Mouse (Mus musculus) 3134 (cell line): ENCODE data around the gene Tuba1a.
"Not testable (repeated sequence)": the region's sequence is repeated elsewhere in the genome, so short reads cannot be mapped to it uniquely, and the experiment has no call there.

Experiments used
- DNase-seq: peaks from one replicate; pipeline ENCODE4 v3.0.0-alpha.2; 2011; ENCODE audit warnings: low spot score; ENCODE audit not compliant: insufficient read length; ENCODE audit errors: extremely low read depth

Tuba1a gene

DNA sequence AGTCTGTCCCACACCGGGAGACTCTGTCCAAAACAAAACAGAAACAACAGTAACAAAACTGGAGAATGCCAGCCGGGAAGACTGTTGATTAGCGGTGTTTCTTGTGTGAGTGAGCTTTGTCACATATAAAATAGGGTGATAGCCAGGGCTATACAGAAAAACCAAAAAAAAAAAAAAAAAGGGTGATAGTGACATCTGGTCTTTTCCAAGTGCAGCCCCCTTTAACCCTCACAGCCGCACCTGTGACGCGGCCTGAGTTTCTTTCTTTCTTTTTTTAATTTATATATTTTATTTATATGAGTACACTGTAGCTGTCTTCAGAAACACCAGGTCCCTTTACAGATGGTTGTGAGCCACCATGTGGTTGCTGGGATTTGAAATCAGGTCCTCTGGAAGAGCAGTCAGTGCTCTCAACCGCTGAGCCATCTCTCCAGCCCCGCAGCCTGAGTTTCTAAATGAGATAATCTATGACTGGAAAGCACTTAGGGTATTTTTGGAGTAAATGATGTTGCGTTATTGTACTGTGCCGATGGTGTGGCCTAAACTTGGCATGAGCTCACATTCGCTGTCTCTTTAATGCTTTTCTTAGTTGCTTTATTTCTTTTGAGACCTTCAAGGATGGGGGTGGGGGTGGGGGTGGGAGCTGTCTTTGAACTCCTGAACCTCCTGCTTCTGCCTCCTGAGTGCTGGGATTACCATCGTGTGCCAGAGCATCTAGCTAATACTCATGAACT is 32.6 kb upstream of the Tuba1a start:
- DNase-seq, result no peak

DNA sequence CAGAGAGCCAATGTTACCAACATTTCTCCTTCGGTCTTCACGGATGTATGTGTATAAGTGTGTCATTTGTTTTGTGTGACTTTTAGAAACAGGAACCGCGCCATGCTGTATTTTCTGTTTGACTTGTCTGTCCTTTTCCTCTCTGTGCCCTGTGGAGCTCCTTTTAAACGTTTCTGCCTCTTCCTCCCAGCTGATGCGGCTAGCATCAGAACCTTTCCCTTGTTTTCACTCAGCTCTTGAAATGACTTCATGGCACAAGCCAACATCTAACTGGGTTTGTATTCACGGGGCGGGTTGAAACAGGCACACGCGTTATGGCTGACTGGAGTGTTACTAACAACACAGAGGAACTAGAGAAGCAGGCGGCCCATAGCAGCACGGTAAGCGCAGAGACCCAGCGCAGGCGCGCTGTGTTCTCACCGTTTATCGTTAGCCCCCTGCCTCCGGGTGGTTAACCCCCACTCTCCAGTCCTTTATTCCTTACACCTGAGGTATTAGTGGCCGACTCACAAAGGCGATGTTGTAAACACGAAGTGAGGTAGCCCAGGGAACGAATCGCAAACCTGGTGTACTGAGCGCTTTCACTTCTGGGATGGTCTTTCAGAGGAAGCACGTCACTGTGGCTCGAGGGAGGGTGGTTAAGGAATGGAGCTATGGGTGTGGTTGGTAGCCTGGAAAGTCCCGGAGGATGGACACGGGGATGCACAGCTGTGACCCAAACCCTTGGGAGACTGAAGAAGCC is 31.9 kb upstream of the Tuba1a start:
- DNase-seq, result peak; percentile 74

DNA sequence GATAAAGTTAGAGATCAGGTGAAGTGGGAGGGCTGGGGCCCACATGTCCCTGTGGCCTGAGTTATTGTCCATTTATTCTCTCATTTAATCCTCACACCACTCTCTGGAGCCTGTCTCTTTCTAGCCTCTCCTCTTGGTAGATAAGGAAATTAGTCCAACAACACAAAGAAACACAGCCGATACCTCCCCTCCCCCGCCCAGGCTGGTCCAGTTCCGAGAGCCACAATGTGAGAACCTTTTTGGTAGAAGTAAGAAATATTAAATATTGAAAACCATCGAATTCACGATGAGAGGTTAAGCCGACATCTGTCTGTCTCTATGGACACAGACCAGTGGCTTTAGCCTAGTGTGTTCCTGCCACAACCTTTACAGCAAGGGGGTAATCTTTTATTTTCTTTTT is 31.2 kb upstream of the Tuba1a start:
- no peak for DNase-seq

DNA sequence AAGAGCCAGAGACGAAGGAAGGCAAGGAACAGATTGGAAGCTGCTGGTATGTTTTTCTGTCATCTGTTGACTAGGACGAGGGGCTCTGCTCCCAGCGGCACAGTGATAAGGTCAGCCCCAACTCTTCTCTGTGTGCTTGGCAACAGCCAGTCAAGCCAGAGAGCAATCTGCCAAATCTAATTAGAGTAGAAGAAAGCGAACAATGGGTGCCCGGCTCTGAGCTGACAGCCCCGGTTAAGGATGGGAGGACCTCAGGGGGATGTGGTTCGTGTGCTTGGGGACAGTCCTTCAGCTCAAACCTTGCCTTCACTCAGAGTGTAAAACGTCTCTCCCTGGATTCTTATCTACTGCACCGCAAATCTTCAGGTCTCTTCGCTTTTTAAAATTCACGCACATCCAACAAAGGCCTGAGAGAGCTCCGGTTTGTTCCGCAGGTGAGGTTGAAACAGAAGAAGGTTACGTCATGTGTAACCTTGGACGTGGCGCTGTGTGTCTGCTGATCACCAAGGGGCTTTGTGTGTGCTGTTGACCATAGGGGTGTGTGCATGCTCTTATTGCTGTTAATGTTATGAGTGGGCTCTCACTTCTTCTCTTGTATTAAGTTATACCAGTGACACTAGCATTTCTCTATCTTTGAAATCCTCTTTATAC is 30.1 kb upstream of the Tuba1a start:
- DNase-seq, result no peak

DNA sequence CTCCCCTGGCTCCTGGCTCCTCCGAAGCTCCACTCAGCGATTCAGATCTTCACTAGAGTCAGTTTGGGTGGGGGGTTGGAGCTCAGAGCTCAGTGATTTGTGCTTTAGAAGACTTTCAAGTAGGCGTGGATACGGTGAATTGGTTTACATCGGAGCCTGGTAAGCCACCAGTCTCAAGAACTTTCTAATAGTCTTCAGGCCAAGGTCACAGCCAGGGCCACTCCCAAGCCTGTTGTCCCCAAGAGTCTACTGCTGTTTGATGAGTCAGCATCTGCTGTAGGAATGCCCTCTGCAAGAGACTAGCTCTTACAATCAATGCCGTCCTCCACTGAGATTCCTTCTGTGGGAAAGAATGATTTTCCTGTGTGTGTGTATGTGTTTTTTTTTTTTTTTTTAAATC is 28.6 kb upstream of the Tuba1a start:
- no peak for DNase-seq

DNA sequence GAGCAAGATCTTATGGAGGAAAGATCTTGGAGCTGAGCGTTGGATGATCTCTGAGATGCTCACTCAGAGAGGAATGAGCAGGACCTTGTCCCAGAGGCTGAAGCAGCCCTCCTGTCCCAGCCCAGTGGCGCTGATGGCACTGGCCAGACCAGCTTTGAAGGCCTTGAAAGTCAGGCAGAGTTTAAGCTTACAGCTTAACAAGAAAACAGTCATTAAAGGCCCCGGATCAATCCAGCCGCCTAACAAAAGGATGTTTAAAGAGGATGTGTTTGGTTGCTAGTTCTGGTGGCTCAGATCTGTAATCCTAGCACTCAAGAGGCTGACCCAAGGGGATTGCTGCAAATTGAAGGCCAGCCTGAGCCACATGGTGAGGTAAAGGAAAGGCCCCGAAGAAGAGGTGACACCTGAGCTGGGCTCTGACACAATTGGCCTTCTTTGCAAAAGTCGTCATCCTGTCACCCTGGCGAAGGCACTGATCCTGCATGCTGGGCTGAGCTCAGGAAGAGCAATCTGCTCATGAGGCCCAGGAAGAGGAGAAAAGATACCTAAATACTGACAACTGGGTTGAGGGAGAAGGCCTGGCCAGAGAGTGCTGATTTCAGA is 26.6 kb upstream of the Tuba1a start:
- no peak for DNase-seq

DNA sequence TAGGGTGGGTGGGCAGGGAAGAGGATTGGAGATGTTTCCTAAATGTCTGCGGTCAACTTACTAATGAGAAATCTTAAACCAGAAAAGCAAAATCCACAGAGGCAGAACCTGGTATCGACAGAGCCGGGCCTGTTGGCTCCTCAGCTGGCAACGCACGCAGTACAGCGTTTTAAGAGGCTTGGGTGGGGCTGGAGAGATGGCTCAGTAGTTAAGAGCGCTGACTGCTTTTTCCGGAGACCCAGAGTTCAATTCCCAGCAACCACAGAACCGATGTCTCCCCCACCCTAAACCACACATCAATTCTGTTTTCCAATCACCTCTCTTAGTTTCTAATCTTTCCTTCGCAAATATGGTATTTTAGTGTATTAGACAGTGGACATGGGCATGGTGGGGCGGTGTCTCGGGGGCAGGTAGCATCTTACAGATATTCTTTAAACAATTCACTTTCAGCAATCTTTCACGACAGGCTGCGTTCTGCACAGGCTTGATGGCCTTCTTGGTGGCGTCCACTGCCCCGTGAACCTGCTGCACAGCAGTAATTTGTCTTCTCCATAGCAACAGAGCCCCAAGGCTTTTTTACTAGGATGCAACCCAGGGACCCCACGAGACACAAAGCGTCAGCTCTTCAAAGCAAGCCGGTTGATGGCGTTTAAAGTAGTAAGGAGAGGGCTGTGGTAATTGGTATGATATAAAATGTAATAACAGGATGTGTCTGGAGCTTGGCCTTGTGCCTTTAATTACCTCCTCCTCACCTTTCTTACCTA is 25.1 kb upstream of the Tuba1a start:
- DNase-seq, result no peak

DNA sequence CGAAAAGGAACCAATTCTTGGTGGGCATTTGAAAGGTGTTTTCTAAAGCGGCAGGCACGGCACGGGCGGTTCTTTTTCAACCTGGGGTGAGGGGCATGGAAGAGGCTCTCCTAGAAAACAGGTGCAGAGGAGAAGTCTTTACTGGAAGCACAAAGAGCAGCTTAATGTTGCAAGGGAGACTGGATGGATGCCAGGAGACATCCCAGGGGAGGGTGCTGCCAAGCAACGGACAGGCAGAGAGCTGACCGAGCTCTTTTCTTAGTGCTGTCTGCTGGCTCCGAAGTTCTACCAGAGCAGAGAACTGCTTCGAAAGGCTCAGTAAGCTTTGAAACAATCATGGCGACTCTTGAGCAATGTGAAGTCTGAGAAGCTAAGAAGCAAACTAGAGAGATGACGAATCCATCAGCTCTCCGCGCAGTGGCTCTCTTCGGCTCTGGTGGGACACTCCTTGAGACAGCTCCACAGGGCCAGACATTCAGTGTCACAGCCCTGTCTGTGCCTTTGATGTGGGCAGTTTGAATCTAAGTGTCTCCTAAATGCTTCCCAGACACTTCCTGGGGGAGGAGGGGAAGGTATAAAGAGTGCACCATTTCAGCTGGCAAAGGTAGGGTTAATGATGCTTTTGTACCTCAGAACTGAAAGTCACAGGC is 24.4 kb upstream of the Tuba1a start:
- peak; percentile 59 for DNase-seq

DNA sequence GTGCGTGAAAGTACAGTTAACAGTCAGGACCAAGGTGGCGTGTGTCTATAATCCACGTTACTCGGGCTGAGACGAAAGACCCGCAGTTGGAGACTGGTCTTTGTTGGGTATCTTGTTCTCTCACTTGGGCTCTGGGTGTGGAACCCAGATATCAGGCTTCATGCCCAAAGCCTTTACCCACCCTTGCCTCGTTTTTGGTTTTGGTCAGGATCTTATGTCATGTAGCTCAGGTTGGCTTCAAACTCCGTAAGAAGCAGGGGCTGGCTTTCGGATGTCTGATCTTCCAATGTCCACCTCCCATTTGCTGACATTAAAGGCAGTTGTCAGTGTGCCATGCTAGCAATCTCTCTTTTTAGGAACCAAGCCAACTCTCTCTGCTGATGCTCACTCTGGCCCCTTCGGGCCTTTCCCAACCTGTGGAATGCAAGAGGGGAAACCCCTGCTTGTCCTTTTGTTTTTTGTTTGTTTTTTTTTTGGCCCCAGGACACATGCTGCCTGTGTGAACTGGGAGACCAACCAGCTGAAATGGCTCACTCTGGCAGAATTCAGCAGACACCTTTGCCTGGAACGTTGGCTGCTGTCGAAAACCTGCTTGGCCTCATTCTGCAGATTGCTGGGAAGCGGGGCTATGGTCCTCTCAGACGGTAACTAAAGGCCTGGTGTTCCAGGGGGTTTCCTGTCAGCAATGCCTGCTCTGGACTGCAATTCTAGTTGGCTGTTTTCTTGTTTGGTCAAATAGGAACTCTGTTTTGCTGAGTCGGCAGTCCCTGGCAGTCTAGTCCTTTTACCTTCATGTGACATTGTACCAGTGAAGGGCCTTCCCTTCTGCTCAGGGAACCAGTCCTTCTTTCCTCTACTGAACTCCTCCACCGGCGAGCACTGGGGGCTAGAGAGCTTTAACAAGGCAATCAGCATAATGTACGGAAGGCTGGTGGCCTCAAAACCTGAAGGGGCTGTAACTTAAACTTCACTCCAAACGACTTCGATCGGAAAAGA is 23.6 kb upstream of the Tuba1a start:
- DNase-seq, result no peak

DNA sequence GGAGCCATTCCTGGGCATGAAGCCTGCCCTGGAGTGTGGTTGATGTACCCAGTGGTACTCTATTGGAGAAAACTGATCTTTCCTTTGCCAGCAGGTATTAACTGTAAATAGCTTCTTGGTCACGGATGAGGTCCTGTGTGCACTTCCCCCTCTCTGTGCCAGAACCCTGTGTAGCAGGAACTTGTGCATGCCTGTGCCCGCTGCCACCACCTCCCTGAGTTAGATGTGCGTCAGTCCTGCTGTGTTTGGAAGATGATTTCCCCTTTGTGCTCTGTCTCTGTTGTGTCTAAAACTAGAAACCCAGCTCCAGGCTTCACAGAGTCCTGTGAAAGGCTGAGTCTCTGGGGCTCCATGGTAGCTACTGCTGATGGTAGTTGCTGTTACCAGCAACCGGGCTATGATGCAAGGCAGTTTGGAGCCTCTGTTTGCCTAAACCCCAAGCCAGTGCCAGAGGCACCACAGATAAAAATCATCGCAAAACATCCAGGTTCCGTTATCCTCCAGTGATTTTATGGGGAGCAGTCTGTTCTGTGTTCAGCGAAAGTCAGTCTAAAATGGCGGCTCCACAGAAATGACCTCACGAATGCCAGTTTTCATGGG is 19.6 kb upstream of the Tuba1a start:
- DNase-seq, result no peak

DNA sequence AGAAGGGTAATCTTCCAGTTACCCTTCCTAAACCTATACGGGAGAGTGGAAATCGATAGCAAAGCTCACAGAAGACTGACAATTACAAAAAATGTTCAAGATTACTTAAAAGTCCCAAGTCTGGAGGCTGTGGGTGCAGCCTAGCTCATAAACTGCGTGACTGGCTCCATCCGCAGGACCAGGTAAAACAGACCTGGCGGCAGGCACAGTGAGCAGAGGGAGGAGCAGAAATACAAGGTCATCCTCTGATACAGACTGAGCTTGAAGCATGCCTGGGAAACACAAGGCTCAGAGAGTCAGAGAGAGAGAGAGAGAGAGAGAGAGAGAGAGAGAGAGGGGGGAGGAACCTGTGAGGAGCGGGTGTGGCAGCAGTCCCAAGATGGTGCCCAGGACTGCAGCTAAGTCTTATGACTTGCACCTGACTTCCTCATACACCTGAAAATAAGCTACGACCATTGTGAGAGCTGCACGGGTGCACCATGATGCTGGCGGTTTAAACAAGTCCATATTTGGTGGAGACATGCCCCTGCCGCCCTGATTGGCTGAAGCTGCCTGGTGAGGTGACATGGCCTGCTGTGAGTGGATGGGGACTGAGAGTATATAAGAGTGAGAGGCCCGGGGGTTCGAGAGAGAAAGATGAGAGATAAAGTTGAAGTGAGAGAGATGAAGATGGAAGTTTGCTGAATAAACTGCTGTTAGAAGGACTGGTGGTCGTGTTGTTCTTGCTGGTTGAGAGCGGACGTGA is 18.2 kb upstream of the Tuba1a start:
- DNase-seq, result not testable (repeated sequence)

DNA sequence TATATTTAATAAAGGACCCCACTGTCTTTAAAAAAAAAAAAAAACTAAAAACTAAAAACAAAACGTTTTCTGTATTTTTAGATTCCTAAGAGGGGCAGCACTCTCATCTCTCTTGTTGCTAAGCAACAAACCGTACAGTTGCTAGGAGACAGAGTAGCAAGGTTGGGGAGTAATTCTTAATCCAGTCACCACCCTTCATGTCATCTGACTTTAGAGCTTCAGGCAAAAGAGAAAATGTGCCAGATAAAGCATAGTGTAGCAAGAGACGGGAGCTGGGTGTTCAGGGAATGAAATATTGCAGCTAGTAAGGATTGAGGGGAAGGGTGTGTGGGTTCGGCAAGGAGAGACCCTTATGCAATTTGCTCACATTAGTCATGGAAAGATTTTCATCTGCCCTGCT is 17.6 kb upstream of the Tuba1a start:
- no peak for DNase-seq

DNA sequence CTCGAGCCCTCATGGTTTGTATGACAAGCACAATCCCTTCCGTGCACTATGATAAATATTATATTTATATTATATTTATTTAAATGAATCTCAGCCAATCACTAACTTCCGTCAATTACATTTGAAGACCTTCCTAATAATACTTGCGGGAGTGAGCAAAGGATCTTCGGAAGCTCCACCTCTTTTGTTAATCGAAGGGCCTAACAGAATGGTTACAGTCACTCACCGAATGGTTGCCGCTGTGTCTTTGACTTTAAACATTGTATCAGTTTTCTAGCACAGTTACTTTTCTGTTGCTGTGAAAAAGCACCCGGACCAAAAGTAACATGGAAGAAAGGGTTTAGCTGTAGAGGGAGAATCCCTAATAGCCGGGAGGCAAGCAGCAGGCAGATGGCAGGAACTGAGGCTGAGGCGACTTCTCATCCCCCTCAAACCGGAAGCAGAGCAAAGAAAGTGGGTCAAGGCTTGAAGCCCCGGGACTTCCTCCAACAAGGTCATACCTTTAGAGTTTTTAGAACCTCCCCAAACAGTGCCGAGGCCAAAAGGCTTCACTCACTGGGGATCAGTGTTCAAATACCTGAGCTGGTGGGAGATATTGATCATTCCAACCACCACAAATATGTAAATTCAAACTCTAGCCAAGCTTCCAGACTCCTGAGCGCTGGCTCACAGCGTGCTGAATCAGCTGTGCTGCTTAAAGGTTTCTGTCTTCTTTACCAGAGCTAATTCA is 16.0 kb upstream of the Tuba1a start:
- DNase-seq, result peak; percentile 47

DNA sequence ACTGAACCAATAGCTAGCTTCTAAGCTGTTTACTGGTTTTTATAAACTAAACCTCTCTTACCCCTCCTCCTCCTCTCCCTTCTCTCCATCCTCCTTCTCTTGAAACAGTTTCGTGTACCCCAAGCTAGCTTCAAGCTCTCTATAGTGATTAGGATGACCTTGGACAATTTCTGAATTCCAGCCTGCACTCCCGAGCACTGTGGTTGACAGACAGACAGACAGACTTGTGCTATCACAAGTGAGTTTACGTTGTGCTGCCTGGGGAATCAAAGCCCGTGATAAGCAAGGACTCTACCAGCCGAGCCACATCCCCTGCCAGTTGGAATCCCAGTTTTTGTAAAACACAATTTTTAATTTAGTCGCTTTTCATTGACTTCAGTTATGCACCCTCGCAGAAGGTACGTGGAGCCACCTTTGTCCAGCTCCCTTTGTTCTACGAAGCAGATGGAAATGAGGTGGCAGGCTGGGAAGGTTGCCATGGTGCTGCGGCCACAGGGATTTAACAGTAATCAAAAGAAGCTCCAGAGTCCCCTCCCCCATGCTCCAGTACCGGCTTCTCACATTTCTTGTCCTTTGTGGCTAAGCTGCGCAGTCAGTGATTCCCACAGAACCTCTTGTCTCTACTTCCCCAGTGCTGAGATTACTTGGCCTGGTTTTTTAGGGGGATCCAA is 15.3 kb upstream of the Tuba1a start:
- DNase-seq, result peak; percentile 64

DNA sequence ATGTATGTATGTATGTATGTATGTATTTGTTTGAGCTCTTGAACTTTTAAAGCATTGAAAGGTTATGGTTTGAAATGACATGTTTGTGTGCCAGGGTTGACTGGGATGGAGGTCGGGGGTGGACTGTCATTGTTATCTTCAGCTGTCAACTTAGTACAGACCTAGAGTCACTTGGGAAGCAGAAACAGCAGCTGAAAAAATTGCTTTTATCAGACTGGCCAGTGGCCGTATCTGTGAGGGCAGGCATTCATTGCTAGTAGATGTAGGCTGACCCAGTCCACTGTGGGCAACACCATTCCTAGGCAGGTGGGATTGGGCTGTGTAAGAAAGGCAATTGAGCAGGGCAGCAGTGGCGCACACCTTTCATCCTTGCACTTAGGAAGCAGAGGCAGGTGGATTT is 6.0 kb upstream of the Tuba1a start:
- no peak for DNase-seq

DNA sequence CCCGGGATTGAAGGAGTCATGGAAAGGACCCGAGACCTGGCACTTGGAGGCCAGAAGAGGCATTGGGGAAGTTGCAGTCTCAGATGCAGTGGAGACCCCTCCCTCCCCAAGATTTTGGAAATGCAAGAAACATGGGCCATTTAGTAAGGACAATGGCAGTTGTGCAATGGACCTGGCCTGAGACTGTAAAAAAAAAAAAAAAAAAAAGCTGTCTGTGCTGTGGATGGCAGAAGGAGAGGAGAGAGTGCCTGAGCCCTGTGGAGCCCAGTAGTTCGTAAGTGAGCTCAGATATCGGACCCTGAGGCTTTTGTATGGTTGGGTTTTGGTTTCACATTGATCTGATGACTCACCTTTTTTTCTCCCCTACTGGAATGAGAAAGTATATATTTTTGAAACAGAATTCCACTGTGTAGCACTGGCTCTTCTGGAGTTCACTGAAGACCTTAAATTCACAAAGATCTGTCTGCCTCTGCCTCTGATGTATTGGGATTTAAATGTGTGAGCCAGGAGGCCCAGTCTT is 5.5 kb upstream of the Tuba1a start:
- DNase-seq, result peak; percentile 25

DNA sequence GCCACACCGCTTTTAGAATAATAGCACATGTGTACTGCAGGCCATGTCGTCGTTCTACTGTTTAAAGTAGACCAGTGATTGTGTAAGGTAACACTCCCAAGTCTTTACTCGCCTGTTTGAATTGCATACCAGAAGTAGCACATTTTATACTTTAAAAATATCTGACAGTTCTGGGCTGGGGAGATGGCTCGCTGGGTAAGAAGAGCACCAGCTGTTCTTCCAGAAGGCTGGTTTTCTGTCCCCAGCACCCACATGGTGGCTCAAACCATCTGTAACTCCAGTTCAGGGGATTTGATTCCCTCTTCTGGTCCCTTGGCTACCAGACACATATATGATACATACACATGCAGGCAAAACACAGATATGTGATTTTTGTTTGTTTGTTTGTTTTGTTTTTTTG is 4.0 kb upstream of the Tuba1a start:
- DNase-seq, result no peak
